Mouse (Mus musculus) heart, adult 2 months (tissue): ENCODE data around the gene Ppid. TPM values are rescaled to one million over a fixed set of nuclear protein-coding genes. Genes with fewer than 3 reads are reported as not detected.

Experiments used
- DNase-seq, 2 experiments: peaks; one replicate each; pipeline ENCODE4 v3.0.0; 2021
- H3K27ac ChIP-seq: fragments of 200-600 bp; 2 replicates; pipeline ENCODE4 v1.8.1; 2022
- H3K27me3 ChIP-seq: fragments of 200-500 bp; 2 replicates; pipeline ENCODE4 v1.6.1; 2012; ENCODE audit warnings: mild to moderate bottlenecking, low read length, inconsistent platforms, mixed read lengths; ENCODE audit not compliant: control insufficient read depth, insufficient read depth
- H3K36me3 ChIP-seq: fragments of 200-500 bp; 2 replicates; pipeline ENCODE4 v1.6.1; 2012; ENCODE audit warnings: low read length, inconsistent platforms; ENCODE audit not compliant: control insufficient read depth, insufficient read depth
- H3K4me1 ChIP-seq: fragments of 200-500 bp; 2 replicates; pipeline ENCODE4 v1.6.1; 2011; ENCODE audit warnings: low read length; ENCODE audit not compliant: control insufficient read depth, insufficient read depth
- H3K4me3 ChIP-seq: fragments of 200-600 bp; 2 replicates; pipeline ENCODE4 v1.8.1; 2022
- H3K79me2 ChIP-seq: fragments of 200-500 bp; replicated peaks from 2 replicates; pipeline ENCODE4 v1.6.1; 2012; ENCODE audit warnings: mild to moderate bottlenecking, inconsistent platforms, low read length, moderate library complexity, mixed read lengths; ENCODE audit not compliant: control insufficient read depth, insufficient read depth
- H3K9ac ChIP-seq: fragments of 200-500 bp; 2 replicates; pipeline ENCODE4 v1.6.1; 2012; ENCODE audit warnings: low read depth, mild to moderate bottlenecking, control low read depth, inconsistent platforms, low read length, mixed read lengths
- CTCF ChIP-seq: fragments of 200-600 bp; IDR thresholded peaks from 2 replicates; pipeline ENCODE4 v1.8.1; 2022; ENCODE audit warnings: antibody characterized with exemption, mild to moderate bottlenecking, moderate library complexity
- EP300 ChIP-seq: fragments of 200-500 bp; IDR thresholded peaks from 2 replicates; pipeline ENCODE4 v1.6.1; 2011; ENCODE audit warnings: low read depth, low read length, control low read depth; ENCODE audit not compliant: insufficient read depth
- POLR2A ChIP-seq: fragments of 200-500 bp; IDR thresholded peaks from 2 replicates; pipeline ENCODE4 v1.6.1; 2011; ENCODE audit warnings: mild to moderate bottlenecking, low read depth, low read length, control low read depth; ENCODE audit not compliant: insufficient read depth
- WGBS: fragments of 180-500 bp; shearing (Covaris S2); methylation state at CpG from one replicate; pipeline ENCODE4 v1.1.7; 2018; 5-methylcytosine and 5-hydroxymethylcytosine counted together
- intact Hi-C: fragments of 180-260 bp; cut with DNase I; formaldehyde crosslinking; loops from one replicate; pipeline ENCODE4 v1.15.1; 2025
- polyA plus RNA-seq: library from polyadenylated mRNA; depleted of rRNA; stranded (reverse); fragments of >200 nt; gene quantifications from 2 replicates; pipeline ENCODE4 v1.2.3, GENCODE M21; 2012
- total RNA-seq, 2 experiments: library from RNA; stranded (reverse); gene quantifications; 2 replicates each; pipeline ENCODE4 v1.2.3; 2021

The Ppid gene
- total and polyA plus RNA-seq, 3 experiments, result 8.9 to 42.9 (median 39.9) TPM

DNA sequence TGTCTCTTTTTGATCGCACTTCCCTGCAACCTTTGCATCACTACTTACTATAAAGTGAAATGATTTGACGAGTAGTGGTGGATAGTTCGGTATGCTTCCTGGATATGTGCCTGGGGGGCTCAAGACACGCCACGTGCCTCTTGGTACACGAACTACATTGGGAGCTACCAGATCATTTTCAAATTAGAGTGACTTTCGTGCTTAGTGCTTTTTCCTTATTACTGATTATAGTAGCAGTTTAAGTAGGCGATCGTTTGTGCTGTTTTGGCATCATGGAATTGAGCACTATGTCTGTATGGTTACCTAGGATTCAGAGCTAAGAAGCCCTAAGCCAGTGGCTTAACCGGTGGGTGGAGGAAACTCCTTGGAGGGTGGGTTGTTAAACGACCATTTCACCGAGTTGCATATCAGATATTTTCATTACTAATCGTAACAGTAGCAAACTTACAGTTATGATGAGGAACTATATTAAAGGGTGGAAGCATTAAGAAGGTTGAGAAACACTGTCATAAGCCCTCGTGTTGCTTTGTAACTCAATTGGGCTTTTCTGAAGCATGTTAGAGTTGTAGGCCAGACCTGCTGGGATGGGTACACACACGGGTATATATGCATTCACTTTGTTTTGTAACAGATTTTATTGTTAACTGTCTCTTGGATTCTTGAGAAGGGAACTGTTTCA lies 790 bp downstream of the Ppid start:
- Histone ChIP-seq H3K9ac (peak overlapping the region; percentile 90), H3K79me2 (no peaks in the 10 kb centered on the region), H3K27ac (peak overlapping the region; percentile 87), H3K4me1 (peaks cover 2% of the 10 kb centered on the region), H3K36me3 (peaks cover 9% of the 10 kb centered on the region), H3K27me3 (no peaks in the 10 kb centered on the region), H3K4me3 (peak overlapping the region; percentile 95)
- TF ChIP-seq POLR2A (no peak), CTCF (no peak), EP300 (no peak)
- 1% methylated on average over 15 of the region's 15 CpGs for WGBS
- intact Hi-C loops, result loop anchor here (2.0 kb wide), 1 partner anchor 23 kb away; no protein-coding TSS in a partner anchor
- no peak for DNase-seq

DNA sequence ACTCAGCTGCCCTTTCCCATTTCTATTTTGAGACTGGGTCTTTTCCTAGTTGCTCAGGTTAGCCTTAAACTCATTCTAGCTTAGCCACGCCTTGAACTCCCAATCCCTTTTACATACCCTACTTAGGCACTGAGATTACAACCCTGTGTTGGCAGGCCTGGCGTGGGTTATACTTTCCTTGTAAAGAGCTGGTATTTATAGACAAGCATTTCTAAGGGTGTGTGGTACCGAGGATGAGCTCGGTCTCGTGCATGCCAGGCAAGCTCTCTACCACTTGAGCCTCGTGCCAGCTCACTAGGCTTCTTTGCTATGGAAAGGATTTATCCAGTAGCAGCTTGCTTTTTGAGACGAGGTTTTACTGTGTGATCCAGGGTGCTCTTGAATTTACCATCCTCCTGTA lies 4.3 kb downstream of the Ppid start:
- no peak overlapping the region for H3K4me3 ChIP-seq
- peak in 1 of 2 experiments; percentile 18 for DNase-seq
- no peaks in the 10 kb centered on the region for H3K27me3 ChIP-seq
- intact Hi-C loops, result no loop called here
- peaks cover 14% of the 10 kb centered on the region for H3K36me3 ChIP-seq
- WGBS, result 65% methylated on average over 7 of the region's 7 CpGs
- TF ChIP-seq CTCF, result no peak
- no peak for TF ChIP-seq EP300
- TF ChIP-seq POLR2A, result no peak
- H3K4me1 ChIP-seq, result peaks cover 1% of the 10 kb centered on the region
- H3K27ac ChIP-seq, result no peak overlapping the region
- no peak overlapping the region for H3K9ac ChIP-seq
- H3K79me2 ChIP-seq, result no peaks in the 10 kb centered on the region

DNA sequence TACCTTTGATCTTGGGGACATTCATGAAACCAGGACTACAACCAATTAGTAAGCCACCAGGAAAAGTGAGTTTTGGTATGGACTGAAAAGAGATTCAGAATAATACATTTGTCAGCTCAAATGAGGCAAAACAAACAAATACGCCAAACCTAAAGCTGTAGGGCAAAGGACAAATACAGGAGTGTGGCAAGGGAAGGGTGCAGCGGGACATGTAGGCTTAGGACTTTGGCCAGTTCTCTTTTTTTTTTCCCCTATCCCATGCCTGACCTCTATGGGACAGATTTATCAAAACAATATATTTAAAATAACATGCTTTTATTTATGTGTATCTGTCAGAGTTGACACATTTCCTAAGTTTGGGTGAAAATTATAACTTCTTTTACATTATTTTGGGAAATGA lies 18.7 kb downstream of the Ppid start:
- Histone ChIP-seq H3K4me1 (no peaks in the 10 kb centered on the region), H3K9ac (no peak overlapping the region), H3K79me2 (no peaks in the 10 kb centered on the region), H3K36me3 (peaks cover 5% of the 10 kb centered on the region), H3K4me3 (no peak overlapping the region), H3K27ac (no peak overlapping the region), H3K27me3 (no peaks in the 10 kb centered on the region)
- intact Hi-C loops, result no loop called here
- DNase-seq, result no peak
- 93% methylated on average over 2 of the region's 2 CpGs for WGBS
- no peak for TF ChIP-seq POLR2A
- TF ChIP-seq EP300, result no peak
- TF ChIP-seq CTCF, result no peak

DNA sequence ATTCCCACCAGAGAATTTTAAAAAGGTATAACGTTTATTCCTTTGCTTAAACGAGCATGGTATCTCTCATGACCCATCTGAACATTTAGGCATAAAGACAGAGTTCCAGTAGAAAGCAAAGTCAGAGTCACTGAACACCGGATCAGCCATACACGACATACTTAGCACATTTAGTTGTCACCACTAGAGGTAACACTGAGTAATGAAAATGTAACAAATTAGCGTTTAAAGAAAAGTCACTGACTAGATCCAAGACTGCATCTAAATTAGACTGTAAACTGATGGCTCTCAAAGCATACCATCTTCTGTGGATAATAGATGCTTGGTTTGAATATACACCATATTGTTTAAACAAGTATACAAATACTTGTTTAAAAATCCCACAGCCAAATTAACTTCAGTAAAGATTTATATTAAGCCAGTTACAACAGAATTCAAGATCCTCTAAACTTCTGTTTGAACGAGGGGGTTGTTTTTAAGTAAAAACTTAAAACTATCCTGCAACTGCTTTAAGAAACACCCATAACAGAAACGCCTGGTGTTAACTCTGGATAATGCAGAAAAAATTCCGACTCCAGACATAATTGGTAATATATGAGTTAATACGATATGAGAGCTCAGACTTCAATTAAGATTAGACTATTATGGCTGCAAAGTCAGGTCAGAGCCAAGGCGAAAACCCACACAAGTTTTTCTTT lies 36.5 kb downstream of the Ppid start:
- no peaks in the 10 kb centered on the region for H3K27me3 ChIP-seq
- H3K4me3 ChIP-seq, result peak overlapping the region; percentile 66
- intact Hi-C loops, result no loop called here
- WGBS, result 6% methylated on average over 10 of the region's 10 CpGs
- H3K9ac ChIP-seq, result no peak overlapping the region; the same call in 1 of the 2 replicates
- no peak for DNase-seq
- H3K79me2 ChIP-seq, result no peaks in the 10 kb centered on the region
- H3K4me1 ChIP-seq, result peaks cover 1% of the 10 kb centered on the region; the same call in 1 of the 2 replicates
- H3K36me3 ChIP-seq, result no peaks in the 10 kb centered on the region; the same call in 1 of the 2 replicates
- H3K27ac ChIP-seq, result peak overlapping the region; percentile 97
- TF ChIP-seq POLR2A (no peak), CTCF (peak; percentile 53), EP300 (no peak)

DNA sequence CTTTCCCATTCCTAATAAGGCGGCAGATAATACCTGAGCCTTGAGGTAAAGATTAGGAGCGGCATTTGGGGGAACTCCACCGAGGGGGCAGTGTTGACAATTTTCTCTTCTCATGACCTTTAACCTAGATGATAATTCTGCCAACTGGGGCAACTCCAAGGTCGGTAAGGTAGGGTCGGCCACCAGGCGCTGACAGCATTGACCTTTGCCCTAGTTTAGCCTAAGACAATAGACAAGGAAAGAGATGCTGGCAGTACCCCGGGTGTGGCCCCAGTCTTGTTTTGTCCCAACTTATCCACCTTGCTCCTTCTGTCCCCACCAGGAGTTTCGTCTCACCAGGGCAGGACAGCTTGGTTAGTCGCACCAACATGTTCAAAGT lies 37.0 kb downstream of the Ppid start:
- peaks cover 1% of the 10 kb centered on the region; the same call in 1 of the 2 replicates for H3K4me1 ChIP-seq
- peak overlapping the region; percentile 74 for H3K9ac ChIP-seq
- WGBS, result under 1% methylated on average over 9 of the region's 9 CpGs
- peak overlapping the region; percentile 66 for H3K4me3 ChIP-seq
- TF ChIP-seq EP300 (no peak), CTCF (peak; percentile 27)
- no peaks in the 10 kb centered on the region; the same call in 1 of the 2 replicates for H3K36me3 ChIP-seq
- H3K27ac ChIP-seq, result peak overlapping the region; percentile 97
- no peak for DNase-seq
- H3K27me3 ChIP-seq, result no peaks in the 10 kb centered on the region
- intact Hi-C loops, result no loop called here
- H3K79me2 ChIP-seq, result no peaks in the 10 kb centered on the region
